Mouse (Mus musculus) embryo, embryonic 9.5 days (tissue): Measurements from ENCODE around the gene Chrd.
A peak's percentile ranks its signal among the peaks of the same experiment; 100 is the strongest.

Source experiments
- DNase-seq: peaks from one replicate; pipeline ENCODE4 v3.0.0-alpha.2; 2017; ENCODE audit errors: extremely low spot score

Gene Chrd

GRCm38 (mm10) chr16:20732925-20733730 lies at the start of gene Chrd:
TSS of gene Chrd (plus strand) at chr16:20733127.
- DNase-seq = peak; percentile 83

- no peak for DNase-seq
These were observed 42.2 kb upstream of the Chrd start for GRCm38 (mm10) chr16:20690774-20691173.

GRCm38 (mm10) chr16:20691617-20692016 lies 41.3 kb upstream of the Chrd start:
- no peak for DNase-seq

GRCm38 (mm10) chr16:20692241-20692965 lies 40.5 kb upstream of the Chrd start:
- DNase-seq = peak; percentile 24

GRCm38 (mm10) chr16:20693111-20693701 lies 39.7 kb upstream of the Chrd start, which contains the start of gene Fam131a:
TSS of gene Fam131a (plus strand) at chr16:20693241.
- DNase-seq = peak; percentile 97

GRCm38 (mm10) chr16:20694781-20695180 lies 38.1 kb upstream of the Chrd start:
- DNase-seq = no peak

GRCm38 (mm10) chr16:20695622-20696323 lies 37.2 kb upstream of the Chrd start:
- peak; percentile 77 for DNase-seq

GRCm38 (mm10) chr16:20699266-20699665 lies 33.7 kb upstream of the Chrd start:
- no peak for DNase-seq

GRCm38 (mm10) chr16:20700036-20700435 lies 32.9 kb upstream of the Chrd start:
- DNase-seq = no peak

GRCm38 (mm10) chr16:20701316-20701715 lies 31.6 kb upstream of the Chrd start:
- no peak for DNase-seq

- peak; percentile 32 for DNase-seq
These were observed 31.0 kb upstream of the Chrd start for GRCm38 (mm10) chr16:20701729-20702521.

- peak; percentile 82 for DNase-seq
These were observed 30.4 kb upstream of the Chrd start for GRCm38 (mm10) chr16:20702522-20702893.

- DNase-seq = no peak
These were observed 29.9 kb upstream of the Chrd start for GRCm38 (mm10) chr16:20703071-20703470.

GRCm38 (mm10) chr16:20703699-20704400 lies 29.1 kb upstream of the Chrd start:
- DNase-seq = no peak

GRCm38 (mm10) chr16:20705786-20706185 lies 27.1 kb upstream of the Chrd start:
- no peak for DNase-seq

GRCm38 (mm10) chr16:20706407-20707055 lies 26.4 kb upstream of the Chrd start:
- no peak for DNase-seq

- no peak for DNase-seq
These were observed 24.5 kb upstream of the Chrd start for GRCm38 (mm10) chr16:20708220-20708938.

- DNase-seq = peak; percentile 79
These were observed 23.8 kb upstream of the Chrd start for GRCm38 (mm10) chr16:20708939-20709734.
